Mouse (Mus musculus) neural tube, embryonic 11.5 days (tissue): ENCODE results near the gene Mcemp1. TPM values are rescaled to one million over a fixed set of nuclear protein-coding genes. Genes with fewer than 3 reads are reported as not detected.
A peak's percentile ranks its signal among the peaks of the same experiment; 100 is the strongest.

Experiments
- ATAC-seq: fragments of 200-750 bp; cut with Nextera tagmentation; 2 replicates; pipeline ENCODE4 v1.8.0; 2017; ENCODE audit warnings: moderate number of reproducible peaks, mild to moderate bottlenecking, moderate TSS enrichment, moderate library complexity; ENCODE audit not compliant: insufficient read depth, low FRiP score, low TSS enrichment
- DNase-seq: peaks from one replicate; pipeline ENCODE4 v3.0.0-alpha.2; 2015; ENCODE audit warnings: low spot score
- H3K27ac ChIP-seq: fragments of 300-500 bp; sonication (generic); 2 replicates; pipeline ENCODE4 v1.5.1; 2014; ENCODE audit warnings: low read depth, mild to moderate bottlenecking, low read length
- H3K27me3 ChIP-seq: fragments of 300-500 bp; sonication (generic); 2 replicates; pipeline ENCODE4 v1.6.1; 2014; ENCODE audit warnings: mild to moderate bottlenecking, low read length, mixed read lengths; ENCODE audit not compliant: control insufficient read depth, insufficient read depth
- H3K36me3 ChIP-seq: fragments of 300-500 bp; sonication (generic); 2 replicates; pipeline ENCODE4 v1.6.1; 2014; ENCODE audit warnings: mild to moderate bottlenecking, low read length, moderate library complexity, mixed read lengths; ENCODE audit not compliant: control insufficient read depth, insufficient read depth
- H3K4me1 ChIP-seq: fragments of 300-500 bp; sonication (generic); 2 replicates; pipeline ENCODE4 v1.6.1; 2014; ENCODE audit warnings: low read length, mixed read lengths; ENCODE audit not compliant: control insufficient read depth, insufficient read depth
- H3K4me2 ChIP-seq: fragments of 300-500 bp; sonication (generic); 2 replicates; pipeline ENCODE4 v1.6.1; 2014; ENCODE audit warnings: low read depth, mild to moderate bottlenecking, moderate library complexity
- H3K4me3 ChIP-seq: fragments of 300-500 bp; sonication (generic); 2 replicates; pipeline ENCODE4 v1.5.1; 2014; ENCODE audit warnings: low read depth, low read length
- H3K9ac ChIP-seq: fragments of 300-500 bp; sonication (generic); 2 replicates; pipeline ENCODE4 v1.6.1; 2014; ENCODE audit warnings: mild to moderate bottlenecking, low read length
- H3K9me3 ChIP-seq: fragments of 300-500 bp; sonication (generic); 2 replicates; pipeline ENCODE4 v1.6.1; 2016; ENCODE audit warnings: low read length; ENCODE audit not compliant: control insufficient read depth
- WGBS: fragments of 180-500 bp; shearing (Covaris S2); extraction: QIAGEN DNeasy Blood & Tissue Kit; methylation state at CpG from one replicate; pipeline ENCODE4 v1.1.7; 2014; 5-methylcytosine and 5-hydroxymethylcytosine counted together
- polyA plus RNA-seq: library from polyadenylated mRNA; unstranded; fragments of >200 nt; fragmentation: Nextera tagmentation; extraction: Ambion mirVana; gene quantifications from 2 replicates; pipeline ENCODE4 v1.2.1, GENCODE M21; 2014

Mcemp1 gene
- polyA plus RNA-seq: not detected in 2 replicates

- H3K27me3 ChIP-seq: no peaks in the 10 kb centered on the region
- H3K9me3 ChIP-seq: no peaks in the 10 kb centered on the region
- H3K27ac ChIP-seq: no peak within 1 kb of the TSS
- no peak for ATAC-seq
- H3K4me1 ChIP-seq: no peaks in the 10 kb centered on the region
- no peak within 1 kb of the TSS for H3K4me3 ChIP-seq
- no peak within 1 kb of the TSS for H3K4me2 ChIP-seq
- H3K9ac ChIP-seq: no peak within 1 kb of the TSS
- WGBS: 68% methylated on average over 6 of the region's 6 CpGs
- H3K36me3 ChIP-seq: no peaks in the 10 kb centered on the region
- no peak for DNase-seq
These were observed at the start of gene Mcemp1 for GRCm38 (mm10) chr8:3665507-3665906. Gene Mcemp1, plus strand, starts transcription at chr8:3665754.

GRCm38 (mm10) chr8:3621199-3621970, 44.2 kb upstream of the Mcemp1 start, which contains the start of the genes Xab2 and Pet100:
Gene Xab2, minus strand, starts transcription at chr8:3621316.
Gene Pet100, plus strand, starts transcription at chr8:3621548.
- peaks cover 11% of the 10 kb centered on the region for H3K4me1 ChIP-seq
- H3K9me3 ChIP-seq: no peaks in the 10 kb centered on the region
- WGBS: under 1% methylated on average over 37 of the region's 37 CpGs
- H3K27ac ChIP-seq: no peak within 1 kb of the TSS
- ATAC-seq (peak; percentile 99), DNase-seq (peak; percentile 100)
- peak within 1 kb of the TSS; percentile 86 for H3K4me3 ChIP-seq
- H3K36me3 ChIP-seq: peaks cover 6% of the 10 kb centered on the region
- peak within 1 kb of the TSS; percentile 68 for H3K9ac ChIP-seq
- peak within 1 kb of the TSS; percentile 78 for H3K4me2 ChIP-seq
- no peaks in the 10 kb centered on the region for H3K27me3 ChIP-seq

- Histone ChIP-seq H3K9ac (no peak overlapping the region), H3K9me3 (no peaks in the 10 kb centered on the region)
- 71% methylated on average over 8 of the region's 8 CpGs for WGBS
These were observed 43.4 kb upstream of the Mcemp1 start for GRCm38 (mm10) chr8:3622119-3622518.

GRCm38 (mm10) chr8:3625445-3625844, 40.1 kb upstream of the Mcemp1 start, which contains the start of gene Pcp2:
Gene Pcp2, minus strand, starts transcription at chr8:3625545.
- Histone ChIP-seq H3K4me2 (no peak within 1 kb of the TSS), H3K27me3 (no peaks in the 10 kb centered on the region), H3K9me3 (no peaks in the 10 kb centered on the region), H3K27ac (no peak within 1 kb of the TSS), H3K36me3 (no peaks in the 10 kb centered on the region), H3K4me3 (no peak within 1 kb of the TSS), H3K4me1 (peaks cover 5% of the 10 kb centered on the region), H3K9ac (no peak within 1 kb of the TSS)
- DNase-seq (no peak), ATAC-seq (no peak)
- 48% methylated on average over 1 of the region's 1 CpGs for WGBS

More at GRCm38 (mm10) chr8:3622119-3622518, 43.4 kb upstream of the Mcemp1 start:
- H3K4me1 ChIP-seq: peaks cover 11% of the 10 kb centered on the region
- peak overlapping the region; percentile 39 for H3K4me2 ChIP-seq
- peak overlapping the region; percentile 46 for H3K4me3 ChIP-seq
- no peaks in the 10 kb centered on the region for H3K27me3 ChIP-seq
- DNase-seq (no peak), ATAC-seq (no peak)
- H3K36me3 ChIP-seq: peaks cover 3% of the 10 kb centered on the region
- no peak overlapping the region for H3K27ac ChIP-seq

- Histone ChIP-seq H3K4me3 (no peak overlapping the region), H3K9ac (no peak overlapping the region), H3K4me1 (peaks cover 4% of the 10 kb centered on the region; the same call in 1 of the 2 replicates), H3K27me3 (no peaks in the 10 kb centered on the region), H3K9me3 (no peaks in the 10 kb centered on the region), H3K36me3 (no peaks in the 10 kb centered on the region), H3K27ac (no peak overlapping the region), H3K4me2 (no peak overlapping the region)
- DNase-seq: no peak
- 62% methylated on average over 5 of the region's 5 CpGs for WGBS
- no peak for ATAC-seq
These were observed 38.6 kb upstream of the Mcemp1 start for GRCm38 (mm10) chr8:3626971-3627370.

- Histone ChIP-seq H3K9ac (no peak overlapping the region), H3K36me3 (no peaks in the 10 kb centered on the region), H3K4me2 (no peak overlapping the region), H3K9me3 (no peaks in the 10 kb centered on the region), H3K4me3 (no peak overlapping the region), H3K4me1 (no peaks in the 10 kb centered on the region), H3K27ac (no peak overlapping the region), H3K27me3 (no peaks in the 10 kb centered on the region)
- no peak for DNase-seq
- WGBS: 34% methylated on average over 5 of the region's 5 CpGs
- no peak for ATAC-seq
These were observed 37.5 kb upstream of the Mcemp1 start for GRCm38 (mm10) chr8:3628014-3628413.

- ATAC-seq (peak; percentile 76), DNase-seq (peak; percentile 66)
- Histone ChIP-seq H3K9ac (peak within 1 kb of the TSS; percentile 48), H3K9me3 (no peaks in the 10 kb centered on the region), H3K27ac (no peak within 1 kb of the TSS), H3K4me3 (peak within 1 kb of the TSS; percentile 47), H3K36me3 (no peaks in the 10 kb centered on the region), H3K4me2 (peak within 1 kb of the TSS; percentile 78), H3K4me1 (no peaks in the 10 kb centered on the region), H3K27me3 (no peaks in the 10 kb centered on the region)
- WGBS: 7% methylated on average over 47 of the region's 47 CpGs
These were observed 34.7 kb upstream of the Mcemp1 start, which contains the start of gene Stxbp2 for GRCm38 (mm10) chr8:3630647-3631477. Gene Stxbp2, plus strand, starts transcription at chr8:3630955.

GRCm38 (mm10) chr8:3631478-3631875, 34.1 kb upstream of the Mcemp1 start:
- H3K27ac ChIP-seq: no peak overlapping the region
- H3K9me3 ChIP-seq: no peaks in the 10 kb centered on the region
- no peaks in the 10 kb centered on the region for H3K27me3 ChIP-seq
- DNase-seq (no peak), ATAC-seq (no peak)
- peak overlapping the region; percentile 78 for H3K4me2 ChIP-seq
- H3K4me3 ChIP-seq: peak overlapping the region; percentile 47
- H3K9ac ChIP-seq: peak overlapping the region; percentile 48
- WGBS: 19% methylated on average over 8 of the region's 8 CpGs
- no peaks in the 10 kb centered on the region for H3K4me1 ChIP-seq
- H3K36me3 ChIP-seq: no peaks in the 10 kb centered on the region
